In the genomic region with DNA sequence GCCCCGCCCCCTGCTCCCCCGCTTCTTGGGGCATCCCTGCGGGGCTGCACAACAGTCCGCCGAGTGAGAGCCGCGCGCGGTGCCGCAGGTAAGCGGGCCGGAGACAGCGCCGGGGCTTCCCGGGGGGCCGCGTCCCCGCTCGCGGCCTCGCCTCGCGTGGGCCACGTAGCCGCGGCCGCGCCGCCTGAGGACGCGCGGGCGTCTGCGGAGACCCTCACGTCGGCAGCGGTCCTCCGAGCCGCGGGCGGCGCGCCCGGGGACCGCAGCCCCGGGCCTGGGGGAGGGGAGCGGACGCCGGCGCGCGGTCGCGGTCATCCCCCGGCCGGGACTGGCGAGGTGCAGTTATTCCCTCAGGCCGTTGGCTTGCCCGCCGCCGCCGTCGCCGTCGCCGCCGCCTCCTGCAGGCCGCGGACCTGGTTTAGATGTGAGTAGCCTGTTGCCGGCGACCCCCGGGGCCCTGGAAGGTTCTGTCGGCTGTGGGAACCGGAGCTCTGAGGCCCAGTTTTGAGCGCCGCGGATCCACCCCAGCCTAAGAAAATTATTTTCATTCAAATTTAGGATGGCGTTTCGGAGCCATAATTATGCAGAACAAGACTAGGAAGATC, we compare ENCODE assay signal across 8 mouse cellular contexts. TPM values are rescaled to one million over a fixed set of nuclear protein-coding genes. Genes with fewer than 3 reads are reported as not detected.
DNase-seq lines count a peak whose midpoint lies in the region; ATAC-seq lines count a peak whose summit lies in the region.

No protein-coding gene starts in this region.

- peak; percentile 17 to 28 for DNase-seq in spleen, postnatal 14 days (ENCODE audit: low spot score in 2 of 2)
- no peak for DNase-seq in spleen, adult 12 weeks (ENCODE audit: low spot score)
- DNase-seq in T-cell, adult 2 months (ENCODE audit: low spot score) = no peak

- H3K9me3 ChIP-seq in erythroblast, embryonic 14.5 days (ENCODE audit: control insufficient read depth, low read length) = no peaks in the 10 kb centered on the region
- H3K9me3 ChIP-seq in embryonic facial prominence, embryonic 15.5 days (replicated peaks) = no peaks in the 10 kb centered on the region
- H3K9me3 ChIP-seq in intestine, embryonic 16.5 days (ENCODE audit: control insufficient read depth, low read length) = no peaks in the 10 kb centered on the region
- H3K9me3 ChIP-seq in midbrain, embryonic 12.5 days = no peaks in the 10 kb centered on the region

- peak overlapping the region; percentile 74 for H3K9ac ChIP-seq in embryonic facial prominence, embryonic 15.5 days
- H3K9ac ChIP-seq in intestine, embryonic 16.5 days (ENCODE audit: low read depth, low read length) = peak overlapping the region; percentile 93
- peak overlapping the region; percentile 92 for H3K9ac ChIP-seq in midbrain, embryonic 12.5 days (replicated peaks)

- peak overlapping the region; percentile 89 for H3K4me3 ChIP-seq in erythroblast, embryonic 14.5 days (replicated peaks)
- H3K4me3 ChIP-seq in embryonic facial prominence, embryonic 15.5 days (replicated peaks) = peak overlapping the region; percentile 65
- peak overlapping the region; percentile 86 for H3K4me3 ChIP-seq in intestine, embryonic 16.5 days (ENCODE audit: low read length)
- H3K4me3 ChIP-seq in midbrain, embryonic 12.5 days = peak overlapping the region; percentile 90

- H3K4me2 ChIP-seq in embryonic facial prominence, embryonic 15.5 days (replicated peaks) = peak overlapping the region; percentile 82
- peak overlapping the region; percentile 93 for H3K4me2 ChIP-seq in intestine, embryonic 16.5 days (ENCODE audit: low read depth, low read length)
- H3K4me2 ChIP-seq in midbrain, embryonic 12.5 days (replicated peaks) = peak overlapping the region; percentile 82

- H3K27ac ChIP-seq in embryonic facial prominence, embryonic 15.5 days (replicated peaks) = peak overlapping the region; percentile 89
- H3K27ac ChIP-seq in intestine, embryonic 16.5 days (ENCODE audit: low read length) = peak overlapping the region; percentile 89
- peak overlapping the region; percentile 94 for H3K27ac ChIP-seq in midbrain, embryonic 12.5 days (replicated peaks)

- H3K36me3 ChIP-seq in erythroblast, embryonic 14.5 days (ENCODE audit: control insufficient read depth) = peaks cover 19% of the 10 kb centered on the region
- no peaks in the 10 kb centered on the region for H3K36me3 ChIP-seq in embryonic facial prominence, embryonic 15.5 days
- no peaks in the 10 kb centered on the region for H3K36me3 ChIP-seq in intestine, embryonic 16.5 days (ENCODE audit: control insufficient read depth, insufficient read depth, low read length)
- H3K36me3 ChIP-seq in midbrain, embryonic 12.5 days = no peaks in the 10 kb centered on the region

- peaks cover 74% of the 10 kb centered on the region for H3K4me1 ChIP-seq in erythroblast, embryonic 14.5 days (ENCODE audit: control insufficient read depth)
- H3K4me1 ChIP-seq in embryonic facial prominence, embryonic 15.5 days = peaks cover 31% of the 10 kb centered on the region
- peaks cover 29% of the 10 kb centered on the region for H3K4me1 ChIP-seq in intestine, embryonic 16.5 days (ENCODE audit: control insufficient read depth, insufficient read depth, low read length)
- peaks cover 22% of the 10 kb centered on the region for H3K4me1 ChIP-seq in midbrain, embryonic 12.5 days

- ATAC-seq in erythroblast, adult 5-6 weeks (replicated peaks; ENCODE audit: low FRiP score, poor library complexity, severe bottlenecking) = no peak
- ATAC-seq in embryonic facial prominence, embryonic 15.5 days (ENCODE audit: insufficient number of reproducible peaks, low FRiP score, low TSS enrichment, low read depth) = no peak; the same call in 1 of the 2 replicates
- ATAC-seq in intestine, embryonic 16.5 days = no peak; the same call in 1 of the 2 replicates
- no peak; the same call in 1 of the 2 replicates for ATAC-seq in midbrain, embryonic 12.5 days (ENCODE audit: low FRiP score, low read depth)

- WGBS in embryonic facial prominence, embryonic 15.5 days = under 1% methylated on average over 78 of the region's 79 CpGs
- WGBS in intestine, embryonic 16.5 days = under 1% methylated on average over 73 of the region's 79 CpGs
- under 1% methylated on average over 63 of the region's 79 CpGs for WGBS in midbrain, embryonic 12.5 days

- peaks cover 8% of the 10 kb centered on the region for H3K27me3 ChIP-seq in erythroblast, embryonic 14.5 days (ENCODE audit: control insufficient read depth)
- H3K27me3 ChIP-seq in embryonic facial prominence, embryonic 15.5 days = no peaks in the 10 kb centered on the region
- H3K27me3 ChIP-seq in intestine, embryonic 16.5 days (replicated peaks; ENCODE audit: control insufficient read depth, insufficient read depth, low read length) = no peaks in the 10 kb centered on the region
- peaks cover 5% of the 10 kb centered on the region for H3K27me3 ChIP-seq in midbrain, embryonic 12.5 days

RNA-seq across cellular contexts. Expression of a gene that starts 1.4 kb away (rescaled TPM):
- polyA plus RNA-seq in erythroblast, embryonic 14.5 days (2012) = 5.9 and 10.0 TPM in 2 replicates
- total RNA-seq in erythroblast, adult 5-6 weeks (2015; ENCODE audit: low replicate concordance) = 751 and 838 TPM in 2 replicates
- total RNA-seq in erythroblast, adult 5-6 weeks (2017; ENCODE audit: low replicate concordance) = 1,646 and 2,072 TPM in 2 replicates
- polyA plus RNA-seq in embryonic facial prominence, embryonic 15.5 days (2015; fragmentation: Nextera tagmentation; extraction: Ambion mirVana) = 35.3 and 37.3 TPM in 2 replicates
- 19.2 and 22.7 TPM in 2 replicates for polyA plus RNA-seq in intestine, embryonic 16.5 days (2015; fragmentation: Nextera tagmentation; extraction: Ambion mirVana)
- 41.0 and 41.4 TPM in 2 replicates for polyA plus RNA-seq in midbrain, embryonic 12.5 days (2016; fragmentation: Nextera tagmentation; extraction: Ambion mirVana)

Comparison
In these comparisons a context has a peak if more than half of its experiments do, and no peak if none do; other contexts are left out.
1. DNase-seq: peak in spleen, postnatal 14 days (2 of 2); none in spleen, adult 12 weeks (single experiment) and T-cell, adult 2 months (single experiment).
2. Peak in every context shown above with its lines, with median percentiles within 50 percentile points of each other: H3K4me3 ChIP-seq, H3K27ac ChIP-seq, H3K4me2 ChIP-seq and H3K9ac ChIP-seq.